ENCODE assay signal across 24 mouse cellular contexts in genomic region chr9:122100584-122101127, GRCm38 (mm10). TPM values are rescaled to one million over a fixed set of nuclear protein-coding genes. Genes with fewer than 3 reads are reported as not detected.
DNase-seq lines count a peak whose midpoint lies in the region; ATAC-seq and TF ChIP-seq lines count a peak whose summit lies in the region.
"Had no signal": no experiment of that assay in that cellular context is flagged by ENCODE, and none has a peak within 500 bp of the region (broad histone marks: within the 10 kb centered on the region; RNA-seq: fewer than 3 reads in every experiment).

No protein-coding gene starts in this region.

- peak; percentile 45; the same call in 1 of the 2 replicates for ATAC-seq in megakaryocyte, adult 5-6 weeks (ENCODE audit: poor library complexity, severe bottlenecking)
- ATAC-seq in stomach, embryonic 16.5 days (ENCODE audit: insufficient read depth, low FRiP score), result peak; percentile 65; the same call in 1 of the 2 replicates
- ATAC-seq in forebrain, embryonic 16.5 days, result no peak
- ATAC-seq: forebrain, embryonic 13.5 days; forebrain, postnatal 0 days; Patski had no signal

- no peaks in the 10 kb centered on the region for H3K9me3 ChIP-seq in CH12.LX (replicated peaks; ENCODE audit: low read length)
- no peaks in the 10 kb centered on the region for H3K9me3 ChIP-seq in stomach, embryonic 16.5 days (replicated peaks; ENCODE audit: control insufficient read depth, low read length)
- no peaks in the 10 kb centered on the region for H3K9me3 ChIP-seq in forebrain, embryonic 16.5 days (ENCODE audit: control insufficient read depth, low read length)
- H3K9me3 ChIP-seq: forebrain, embryonic 10.5 days; forebrain, embryonic 13.5 days; G1E; heart, embryonic 10.5 days; hindbrain, embryonic 12.5 days; hindbrain, embryonic 15.5 days had no signal

- H3K79me2 ChIP-seq in liver, adult 2 months (ENCODE audit: control insufficient read depth, insufficient read depth, low read length), result no peaks in the 10 kb centered on the region
- no peaks in the 10 kb centered on the region for H3K79me2 ChIP-seq in CH12.LX (replicated peaks; ENCODE audit: control insufficient read depth, extremely low read depth, insufficient read depth, poor library complexity, severe bottlenecking)

- peak; percentile 82 for DNase-seq in liver, adult 2 months (ENCODE audit: extremely low read depth, low read depth, low spot score)
- DNase-seq in liver (no peak), CH12.LX (ENCODE audit: extremely low read depth) (peak; percentile 8)
- no peak for DNase-seq in spleen, postnatal 10 days (ENCODE audit: low spot score in 2 of 2)
- no peak for DNase-seq in spleen, adult 12 weeks (ENCODE audit: low spot score)
- DNase-seq: adrenal gland, postnatal 10 days; adrenal gland, postnatal 36 days; cerebellum, adult 18-20 months; cerebellum, adult 9-10 months; cerebellum, postnatal 14 days; forebrain, postnatal 0 days; gastrocnemius, adult 2 months; gastrocnemius, postnatal 14 days; heart, adult 2 months had no signal

- H3K4me1 ChIP-seq in liver, adult 2 months (ENCODE audit: control insufficient read depth, insufficient read depth, low read length), result peaks cover 2% of the 10 kb centered on the region; the same call in 1 of the 2 replicates
- H3K4me1 ChIP-seq in CH12.LX (ENCODE audit: control insufficient read depth in 1 of 2, insufficient read depth in 2 of 2), result peaks cover 10 to 11% of the 10 kb centered on the region in 2 experiments
- peaks cover 9% of the 10 kb centered on the region; the same call in 1 of the 2 replicates for H3K4me1 ChIP-seq in stomach, embryonic 16.5 days (ENCODE audit: control insufficient read depth, insufficient read depth, low read length)
- no peaks in the 10 kb centered on the region for H3K4me1 ChIP-seq in forebrain, embryonic 16.5 days (replicated peaks; ENCODE audit: control insufficient read depth, insufficient read depth, low read length)
- H3K4me1 ChIP-seq: forebrain, embryonic 10.5 days; forebrain, embryonic 13.5 days; hindbrain, embryonic 12.5 days; hindbrain, embryonic 15.5 days had no signal

- TF ChIP-seq POLR2A in liver, adult 2 months (IDR thresholded peaks at IDR 0.05; ENCODE audit: extremely low read depth, insufficient read depth, low read length), result no peak
- no peak for TF ChIP-seq POLR2A in CH12.LX (IDR thresholded peaks at IDR 0.05; ENCODE audit: low read depth, low read length)

- H3K27ac ChIP-seq in liver, adult 2 months (replicated peaks; ENCODE audit: insufficient read depth, low read depth, low read length), result no peak overlapping the region
- no peak overlapping the region for H3K27ac ChIP-seq in CH12.LX (ENCODE audit: insufficient read depth, low read depth)
- H3K27ac ChIP-seq in stomach, embryonic 16.5 days (ENCODE audit: low read length), result no peak overlapping the region
- H3K27ac ChIP-seq in forebrain, embryonic 16.5 days (ENCODE audit: low read length), result no peak overlapping the region
- H3K27ac ChIP-seq: forebrain, embryonic 10.5 days; forebrain, embryonic 13.5 days; gastrocnemius, adult 2 months; heart, adult 2 months; heart, embryonic 10.5 days; hindbrain, embryonic 12.5 days; hindbrain, embryonic 15.5 days had no signal

- TF ChIP-seq EP300 in CH12.LX (IDR thresholded peaks at IDR 0.05; ENCODE audit: low read length), result peak; percentile 35

- no peak overlapping the region for H3K9ac ChIP-seq in liver, adult 2 months (ENCODE audit: low read depth, low read length)
- no peak overlapping the region for H3K9ac ChIP-seq in CH12.LX (ENCODE audit: insufficient read depth, low read depth)
- H3K9ac ChIP-seq in stomach, embryonic 16.5 days (ENCODE audit: low read length), result no peak overlapping the region
- no peak overlapping the region for H3K9ac ChIP-seq in forebrain, embryonic 16.5 days (replicated peaks; ENCODE audit: low read depth, low read length)
- H3K9ac ChIP-seq: forebrain, embryonic 13.5 days; forebrain, postnatal 0 days; hindbrain, embryonic 12.5 days; hindbrain, embryonic 15.5 days had no signal

- dilution Hi-C loops in CH12.LX (cut with MboI; ENCODE audit: extremely low pct_ligation_motif_present, extremely low pct_unique_long_range_greater_than_20kb, low sequenced_read_pairs), result no loop called here

- H3K4me3 ChIP-seq in liver, adult 2 months (ENCODE audit: insufficient read depth, low read depth, low read length), result no peak overlapping the region
- H3K4me3 ChIP-seq in CH12.LX (replicated peaks in 1 of 3; ENCODE audit: low read depth in 2 of 3, low read length in 2 of 3, poor library complexity in 1 of 3), result no peak overlapping the region
- H3K4me3 ChIP-seq in stomach, embryonic 16.5 days (replicated peaks; ENCODE audit: low read length), result no peak overlapping the region
- no peak overlapping the region for H3K4me3 ChIP-seq in forebrain, embryonic 16.5 days (replicated peaks; ENCODE audit: low read length)
- H3K4me3 ChIP-seq: forebrain, embryonic 10.5 days; forebrain, embryonic 13.5 days; gastrocnemius, adult 2 months; heart, adult 2 months; heart, embryonic 10.5 days; hindbrain, embryonic 12.5 days; hindbrain, embryonic 15.5 days had no signal

- H3K4me2 ChIP-seq in CH12.LX (ENCODE audit: insufficient read depth, low read depth, poor library complexity, severe bottlenecking), result no peak overlapping the region
- no peak overlapping the region for H3K4me2 ChIP-seq in stomach, embryonic 16.5 days (ENCODE audit: low read depth, low read length)
- no peak overlapping the region for H3K4me2 ChIP-seq in forebrain, embryonic 16.5 days (ENCODE audit: low read length)
- H3K4me2 ChIP-seq: forebrain, embryonic 13.5 days; hindbrain, embryonic 12.5 days; hindbrain, embryonic 15.5 days had no signal

- H3K36me3 ChIP-seq in liver, adult 2 months (ENCODE audit: control insufficient read depth, insufficient read depth, low read length), result no peaks in the 10 kb centered on the region
- H3K36me3 ChIP-seq in CH12.LX (replicated peaks in 1 of 2; ENCODE audit: control insufficient read depth in 1 of 2, insufficient read depth in 1 of 2, low read length in 1 of 2), result no peaks in the 10 kb centered on the region
- H3K36me3 ChIP-seq in stomach, embryonic 16.5 days (ENCODE audit: control insufficient read depth, insufficient read depth, low read length), result no peaks in the 10 kb centered on the region
- H3K36me3 ChIP-seq in forebrain, embryonic 16.5 days (ENCODE audit: control insufficient read depth, insufficient read depth), result no peaks in the 10 kb centered on the region
- H3K36me3 ChIP-seq: forebrain, embryonic 10.5 days; G1E; heart, embryonic 10.5 days; hindbrain, embryonic 12.5 days; hindbrain, embryonic 15.5 days had no signal

- no peak for TF ChIP-seq CTCF in liver, adult 2 months (IDR thresholded peaks at IDR 0.05; ENCODE audit: low read depth, low read length)
- TF ChIP-seq CTCF in CH12.LX (conservative IDR thresholded peaks at IDR 0.05 in 1 of 2, IDR thresholded peaks at IDR 0.05 in 1 of 2; ENCODE audit: low read depth in 2 of 2, low read length in 2 of 2), result no peak

- in situ Hi-C loops in CH12.LX (cut with MboI; ENCODE audit: low pct_ligation_motif_present, low pct_unique_long_range_greater_than_20kb, low sequenced_read_pairs), result no loop called here

- TF ChIP-seq RAD21 in CH12.LX (IDR thresholded peaks at IDR 0.05; ENCODE audit: low read depth, low read length), result no peak

- no peaks in the 10 kb centered on the region for H3K27me3 ChIP-seq in liver, adult 2 months (ENCODE audit: control insufficient read depth, insufficient read depth, low read length)
- H3K27me3 ChIP-seq in CH12.LX (replicated peaks), result peaks cover 9% of the 10 kb centered on the region
- no peaks in the 10 kb centered on the region for H3K27me3 ChIP-seq in stomach, embryonic 16.5 days (ENCODE audit: control insufficient read depth, insufficient read depth, low read length)
- no peaks in the 10 kb centered on the region for H3K27me3 ChIP-seq in forebrain, embryonic 16.5 days (replicated peaks; ENCODE audit: control insufficient read depth, insufficient read depth, low read length)
- H3K27me3 ChIP-seq: forebrain, embryonic 13.5 days; hindbrain, embryonic 12.5 days; hindbrain, embryonic 15.5 days; Patski had no signal

TF ChIP-seq in CH12.LX, 34 proteins besides CTCF, POLR2A, EP300 and RAD21:
- TF ChIP-seq NELFE (IDR thresholded peaks at IDR 0.05; ENCODE audit: low read depth, low read length) (no peak), TCF12 (IDR thresholded peaks at IDR 0.05; ENCODE audit: low read depth, low read length) (no peak), MAX (IDR thresholded peaks at IDR 0.05; ENCODE audit: low read length) (no peak), ETS1 (conservative IDR thresholded peaks at IDR 0.05; ENCODE audit: low read depth, low read length) (0 out of 2 replicates have a peak, but pooled peaks have one; percentile 15), E2F4 (IDR thresholded peaks at IDR 0.05; ENCODE audit: insufficient replicate concordance, low read depth, low read length) (no peak), POLR2AphosphoS2 (IDR thresholded peaks at IDR 0.05; ENCODE audit: low read depth, low read length) (no peak), MAFK (IDR thresholded peaks at IDR 0.05; ENCODE audit: insufficient replicate concordance, low read length) (no peak), GABPA (IDR thresholded peaks at IDR 0.05; ENCODE audit: insufficient replicate concordance, low read depth, low read length) (no peak), IRF4 (IDR thresholded peaks at IDR 0.05; ENCODE audit: low read depth, low read length) (0 out of 2 replicates have a peak, but pooled peaks have one; percentile 13), ZKSCAN1 (IDR thresholded peaks at IDR 0.05; ENCODE audit: borderline replicate concordance, low read depth, low read length) (no peak), UBTF (IDR thresholded peaks at IDR 0.05; ENCODE audit: low read depth, low read length) (no peak), ZNF384 (IDR thresholded peaks at IDR 0.05; ENCODE audit: low read depth, low read length) (no peak), USF1 (IDR thresholded peaks at IDR 0.05; ENCODE audit: low read depth, low read length) (no peak), BHLHE40 (IDR thresholded peaks at IDR 0.05; ENCODE audit: low read depth, low read length) (peak; percentile 70), RCOR1 (conservative IDR thresholded peaks at IDR 0.05; ENCODE audit: low read depth, low read length) (no peak), NRF1 (IDR thresholded peaks at IDR 0.05; ENCODE audit: low read depth, low read length) (no peak)

RNA-seq across cellular contexts. Expression of gene Snrk, which starts 16.4 kb away (rescaled TPM):
- 67.4 and 78.9 TPM in 2 replicates for total RNA-seq in liver, adult 2 months (2014; rRNA removed)
- 34.3 and 36.4 TPM in 2 replicates for polyA plus RNA-seq in liver, adult 2 months (2012; rRNA removed)
- total RNA-seq in CH12.LX (2012; rRNA removed), result 10.5 and 13.1 TPM in 2 replicates
- 6.0 and 6.1 TPM in 2 replicates for total RNA-seq in CH12.LX (2014; rRNA removed)
- polyA plus RNA-seq in CH12.LX (2012; ENCODE audit: insufficient read length, low read depth), result 6.7 and 7.0 TPM in 2 replicates
- total RNA-seq in megakaryocyte, adult 5-6 weeks (2015), result 56.3 and 63.6 TPM in 2 replicates
- total RNA-seq in megakaryocyte, adult 5-6 weeks (2017), result 76.9 and 85.5 TPM in 2 replicates
- polyA plus RNA-seq in stomach, embryonic 16.5 days (2015; fragmentation: Nextera tagmentation; extraction: Ambion mirVana), result 46.7 and 52.9 TPM in 2 replicates
- polyA plus RNA-seq in forebrain, embryonic 16.5 days (2015; fragmentation: Nextera tagmentation; extraction: Ambion mirVana), result 73.4 and 85.3 TPM in 2 replicates

Comparison
In these comparisons a context has a peak if more than half of its experiments do, and no peak if none do; other contexts are left out.
1. DNase-seq: peak in liver, adult 2 months (single experiment) and CH12.LX (single experiment); none in liver (single experiment), spleen, postnatal 10 days (0 of 2) and spleen, adult 12 weeks (single experiment).